Mouse (Mus musculus) bone marrow macrophage, adult 2 months (primary cell): ENCODE results near the gene Dst. TPM values are rescaled to one million over a fixed set of nuclear protein-coding genes. Genes with fewer than 3 reads are reported as not detected.

Source experiments
- H3K27ac ChIP-seq: 2 replicates; pipeline ENCODE4 v1.5.1; 2012; ENCODE audit warnings: low read depth, low read length; ENCODE audit not compliant: insufficient read depth
- H3K4me1 ChIP-seq: 2 replicates; pipeline ENCODE4 v1.6.1; 2012; ENCODE audit warnings: low read length; ENCODE audit not compliant: control insufficient read depth, insufficient read depth
- H3K4me3 ChIP-seq: 2 replicates; pipeline ENCODE4 v1.5.1; 2012; ENCODE audit warnings: mild to moderate bottlenecking, low read length, moderate library complexity; ENCODE audit not compliant: insufficient read depth
- CTCF ChIP-seq: IDR thresholded peaks from 2 replicates; pipeline ENCODE4 v1.5.1; 2012; ENCODE audit warnings: low read depth, mild to moderate bottlenecking, low read length, moderate library complexity
- POLR2A ChIP-seq: IDR thresholded peaks from 2 replicates; pipeline ENCODE4 v1.6.1; 2012; ENCODE audit warnings: mild to moderate bottlenecking, low read depth, low read length, borderline replicate concordance
- polyA plus RNA-seq: library from polyadenylated mRNA; stranded (reverse); fragments of >200 nt; gene quantifications from 2 replicates; pipeline ENCODE4 v1.2.4, GENCODE M21; 2012; ENCODE audit not compliant: missing spikeins, insufficient read depth, insufficient read length

The Dst gene
- polyA plus RNA-seq, 1 experiment = 8.5 TPM

GRCm38 (mm10) chr1:34127714-34128474, 219.9 kb downstream of the Dst start:
- Histone ChIP-seq H3K4me1 (no peaks in the 10 kb centered on the region), H3K4me3 (no peak overlapping the region), H3K27ac (no peak overlapping the region)
- TF ChIP-seq POLR2A (no peak), CTCF (no peak)

GRCm38 (mm10) chr1:34128796-34129195, 220.8 kb downstream of the Dst start:
- Histone ChIP-seq H3K27ac (no peak overlapping the region), H3K4me1 (no peaks in the 10 kb centered on the region), H3K4me3 (no peak overlapping the region)
- TF ChIP-seq POLR2A (no peak), CTCF (no peak)

- TF ChIP-seq POLR2A (no peak), CTCF (no peak)
- no peak overlapping the region for H3K4me3 ChIP-seq
- no peaks in the 10 kb centered on the region for H3K4me1 ChIP-seq
- H3K27ac ChIP-seq = no peak overlapping the region
These were observed 221.7 kb downstream of the Dst start for GRCm38 (mm10) chr1:34129691-34130090.

GRCm38 (mm10) chr1:34130804-34131203, 222.8 kb downstream of the Dst start:
- Histone ChIP-seq H3K4me1 (no peaks in the 10 kb centered on the region), H3K4me3 (no peak overlapping the region), H3K27ac (no peak overlapping the region)
- TF ChIP-seq CTCF (no peak), POLR2A (no peak)

- H3K27ac ChIP-seq = no peak overlapping the region
- no peaks in the 10 kb centered on the region for H3K4me1 ChIP-seq
- TF ChIP-seq POLR2A = no peak
- no peak for TF ChIP-seq CTCF
- H3K4me3 ChIP-seq = no peak overlapping the region
These were observed 224.8 kb downstream of the Dst start for GRCm38 (mm10) chr1:34132875-34133274.

GRCm38 (mm10) chr1:34135535-34135934, 227.5 kb downstream of the Dst start:
- TF ChIP-seq POLR2A (no peak), CTCF (no peak)
- Histone ChIP-seq H3K27ac (no peak overlapping the region), H3K4me1 (peaks cover 12% of the 10 kb centered on the region), H3K4me3 (no peak overlapping the region)

- Histone ChIP-seq H3K4me1 (peaks cover 12% of the 10 kb centered on the region), H3K4me3 (no peak overlapping the region), H3K27ac (no peak overlapping the region)
- no peak for TF ChIP-seq POLR2A
- no peak for TF ChIP-seq CTCF
These were observed 231.3 kb downstream of the Dst start for GRCm38 (mm10) chr1:34139191-34139853.

GRCm38 (mm10) chr1:34139871-34140471, 231.9 kb downstream of the Dst start:
- TF ChIP-seq CTCF = no peak
- no peak for TF ChIP-seq POLR2A
- Histone ChIP-seq H3K4me1 (peaks cover 12% of the 10 kb centered on the region), H3K4me3 (no peak overlapping the region), H3K27ac (no peak overlapping the region)

GRCm38 (mm10) chr1:34140686-34141085, 232.7 kb downstream of the Dst start:
- Histone ChIP-seq H3K4me1 (peaks cover 12% of the 10 kb centered on the region), H3K4me3 (no peak overlapping the region), H3K27ac (no peak overlapping the region)
- TF ChIP-seq POLR2A = no peak
